Mouse (Mus musculus): ENCODE results near the gene Tmem136. TPM values are rescaled to one million over a fixed set of nuclear protein-coding genes. Genes with fewer than 3 reads are reported as not detected.
A peak's percentile ranks its signal among the peaks of the same experiment; 100 is the strongest.

The Tmem136 gene
- total RNA-seq, 2 experiments from 2014 or later: 17.7 to 21.9 TPM

DNA sequence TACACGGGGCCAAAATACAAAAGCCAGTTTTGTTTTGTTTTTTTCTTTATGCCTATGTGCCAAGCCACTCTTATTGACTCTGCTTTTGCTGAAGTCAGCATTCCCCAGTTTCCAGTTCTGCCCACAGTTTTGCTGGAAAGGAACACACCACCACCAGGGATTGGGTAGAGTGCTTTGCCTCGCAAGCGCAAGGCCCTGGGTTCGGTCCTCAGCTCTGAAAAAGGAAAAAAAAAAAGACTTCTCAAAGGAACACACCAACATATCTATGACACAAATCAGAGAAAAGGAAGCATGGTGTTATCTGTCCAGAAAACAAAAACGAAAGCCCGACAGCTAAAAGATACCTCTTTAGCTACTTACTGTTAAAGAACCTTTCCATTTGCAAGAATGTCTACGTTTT, 7.2 kb downstream of the Tmem136 start:
- no peak for DNase-seq (ENCODE audit: extremely low spot score in 1 of 2, low spot score in 1 of 2)

DNA sequence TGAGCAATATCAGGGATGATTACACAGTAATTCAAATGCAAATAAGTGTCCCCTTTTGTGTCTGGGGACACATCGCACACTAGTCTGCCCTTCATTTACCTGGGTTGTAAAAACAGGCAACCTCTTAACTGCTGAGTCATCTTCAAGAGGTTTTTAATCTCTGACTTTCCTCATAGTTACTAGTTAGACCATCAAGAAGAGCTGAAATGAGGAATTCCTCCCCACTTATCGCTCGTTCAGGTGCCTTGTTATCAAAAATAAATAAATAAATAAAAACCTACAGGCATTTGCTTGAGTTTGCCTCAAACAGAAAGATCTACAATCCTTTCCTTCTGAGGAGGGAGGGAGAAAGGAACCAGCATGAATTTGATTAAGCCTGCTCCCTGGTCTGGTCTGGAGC, 7.6 kb downstream of the Tmem136 start:
- DNase-seq (ENCODE audit: extremely low spot score in 1 of 2, low spot score in 1 of 2): no peak

DNA sequence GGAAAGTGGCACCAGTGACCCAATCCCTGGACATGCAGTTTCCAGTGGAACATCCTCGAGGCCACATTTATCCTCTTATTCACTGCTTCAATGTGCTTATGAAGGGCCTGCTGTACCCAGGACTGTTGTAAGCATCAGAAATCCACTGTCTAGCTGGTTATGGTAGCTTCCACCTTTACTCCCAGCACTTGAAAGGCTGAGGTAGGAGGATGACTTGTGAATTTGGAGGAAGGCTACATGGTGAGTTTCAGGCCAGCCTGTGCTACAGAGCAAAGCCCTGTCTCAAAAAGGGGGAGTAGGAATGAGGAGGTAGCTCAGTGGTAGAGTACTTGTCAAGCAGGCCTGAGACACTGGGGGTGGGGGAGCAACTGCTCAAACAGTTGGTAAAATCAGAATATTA, 8.3 kb downstream of the Tmem136 start:
- DNase-seq (ENCODE audit: extremely low spot score in 1 of 2, low spot score in 1 of 2): no peak

DNA sequence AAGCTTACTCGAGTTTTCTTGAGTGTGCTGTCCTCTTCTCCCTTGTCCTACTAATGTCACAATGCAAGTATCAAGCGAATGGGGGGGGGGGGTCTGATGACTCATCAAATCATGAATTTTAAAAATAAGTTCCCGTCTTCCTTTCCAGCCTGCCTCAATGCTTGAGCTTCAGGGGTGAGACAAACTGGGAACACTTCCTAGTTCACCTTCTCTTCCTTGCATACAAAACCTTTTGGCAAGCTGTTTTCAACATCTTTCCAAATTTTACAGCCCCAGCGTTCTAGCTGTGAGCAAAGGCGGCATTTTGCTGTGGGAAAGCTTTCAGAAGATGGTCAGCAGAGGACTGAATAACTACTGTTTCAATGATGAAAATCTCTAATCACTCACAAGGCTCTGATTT, 8.8 kb downstream of the Tmem136 start:
- DNase-seq (ENCODE audit: extremely low spot score in 1 of 2, low spot score in 1 of 2): no peak

DNA sequence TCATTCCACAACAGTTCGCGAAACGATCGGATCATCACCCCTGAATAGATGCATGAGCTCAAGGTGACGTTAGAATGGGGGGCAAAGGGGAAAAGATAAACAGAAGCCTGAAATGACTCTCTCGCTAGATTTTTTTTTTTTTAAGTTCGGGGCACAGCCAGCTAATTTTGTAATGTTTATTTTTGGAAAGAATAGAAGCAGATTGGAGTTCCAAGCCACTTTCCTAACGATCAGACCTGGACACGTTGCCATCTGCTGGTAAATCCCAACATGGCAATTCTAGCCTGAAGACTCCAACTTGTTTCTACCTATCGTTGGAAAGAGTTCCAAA, 9.2 kb downstream of the Tmem136 start, which contains the start of gene Arhgef12:
Gene Arhgef12 (minus strand): TSS at position 53 of the 331 bp plus-strand sequence.
- DNase-seq (ENCODE audit: extremely low spot score in 1 of 2, low spot score in 1 of 2): no peak

DNA sequence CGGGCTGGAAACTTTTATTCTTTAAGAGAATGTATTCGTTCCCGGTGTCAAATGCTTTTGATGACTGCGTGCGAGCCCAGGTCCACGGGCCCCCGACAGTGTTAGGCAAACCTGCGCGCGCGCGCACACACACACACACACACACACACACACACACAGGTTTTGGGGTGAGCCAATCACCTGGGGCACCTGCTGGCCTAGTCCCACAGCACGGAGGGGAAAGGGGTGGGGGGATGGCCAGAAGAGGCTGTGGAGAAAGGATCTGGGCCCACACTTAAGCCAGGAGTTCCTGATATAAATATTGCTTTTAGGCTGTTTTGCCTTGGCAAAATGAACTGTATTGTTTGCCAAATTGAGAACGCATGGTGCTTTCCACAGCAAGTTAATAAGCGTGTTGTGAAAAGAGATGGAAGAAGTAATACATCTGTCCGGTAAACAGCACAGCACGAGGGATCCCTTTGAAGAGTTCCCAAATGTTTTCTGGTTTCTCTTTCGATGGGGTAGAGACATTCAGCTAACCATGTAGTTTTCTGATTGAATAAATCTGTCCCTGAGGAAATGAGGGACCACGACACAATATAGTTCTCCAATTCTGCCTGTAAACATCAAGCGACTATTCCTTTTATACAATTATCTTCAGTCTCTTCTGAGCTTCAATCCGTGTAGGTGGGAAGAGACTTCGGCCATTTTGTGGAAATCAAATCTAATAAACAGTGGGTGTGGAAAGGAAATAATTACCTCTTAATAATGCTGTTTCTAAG, 9.8 kb downstream of the Tmem136 start:
- peak; percentile 34 to 36 for DNase-seq (ENCODE audit: extremely low spot score in 1 of 2, low spot score in 1 of 2)

DNA sequence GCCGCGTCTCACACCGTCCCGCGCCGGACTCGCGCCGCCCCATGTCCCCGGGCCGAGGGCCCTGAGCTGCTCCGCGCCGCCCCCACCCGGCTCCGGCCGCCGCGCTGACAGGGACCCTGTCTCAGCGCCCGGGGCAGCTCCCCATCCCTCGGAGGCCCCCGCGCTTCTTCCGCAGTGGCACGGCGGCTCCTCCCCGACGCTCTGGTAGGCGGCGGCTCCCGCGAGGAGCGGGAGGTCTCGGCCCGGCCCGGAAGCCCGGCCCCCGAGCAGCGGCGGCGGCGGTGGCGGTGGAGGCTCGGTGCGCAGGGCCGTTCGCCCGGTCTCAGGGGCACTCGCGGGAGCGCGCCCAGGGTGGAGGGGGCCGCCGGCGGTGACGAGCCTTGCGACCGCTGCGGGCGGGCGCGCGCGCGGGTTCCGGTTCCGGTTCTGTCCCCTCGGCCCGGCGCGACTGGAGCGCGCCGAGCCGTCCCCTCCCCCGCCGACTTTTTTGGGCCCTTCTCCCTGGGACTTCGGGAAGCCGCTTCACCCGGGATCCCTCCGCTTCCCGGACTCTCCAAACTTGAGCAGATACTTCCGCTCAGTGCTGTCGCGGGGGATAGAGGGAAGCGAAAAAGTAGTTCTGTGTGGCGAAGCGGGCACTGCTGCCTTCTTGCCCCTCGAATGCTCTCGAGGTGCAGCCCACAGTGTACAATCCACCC, 10.6 kb downstream of the Tmem136 start:
- peak; percentile 80 to 84 for DNase-seq (ENCODE audit: extremely low spot score in 1 of 2, low spot score in 1 of 2)

DNA sequence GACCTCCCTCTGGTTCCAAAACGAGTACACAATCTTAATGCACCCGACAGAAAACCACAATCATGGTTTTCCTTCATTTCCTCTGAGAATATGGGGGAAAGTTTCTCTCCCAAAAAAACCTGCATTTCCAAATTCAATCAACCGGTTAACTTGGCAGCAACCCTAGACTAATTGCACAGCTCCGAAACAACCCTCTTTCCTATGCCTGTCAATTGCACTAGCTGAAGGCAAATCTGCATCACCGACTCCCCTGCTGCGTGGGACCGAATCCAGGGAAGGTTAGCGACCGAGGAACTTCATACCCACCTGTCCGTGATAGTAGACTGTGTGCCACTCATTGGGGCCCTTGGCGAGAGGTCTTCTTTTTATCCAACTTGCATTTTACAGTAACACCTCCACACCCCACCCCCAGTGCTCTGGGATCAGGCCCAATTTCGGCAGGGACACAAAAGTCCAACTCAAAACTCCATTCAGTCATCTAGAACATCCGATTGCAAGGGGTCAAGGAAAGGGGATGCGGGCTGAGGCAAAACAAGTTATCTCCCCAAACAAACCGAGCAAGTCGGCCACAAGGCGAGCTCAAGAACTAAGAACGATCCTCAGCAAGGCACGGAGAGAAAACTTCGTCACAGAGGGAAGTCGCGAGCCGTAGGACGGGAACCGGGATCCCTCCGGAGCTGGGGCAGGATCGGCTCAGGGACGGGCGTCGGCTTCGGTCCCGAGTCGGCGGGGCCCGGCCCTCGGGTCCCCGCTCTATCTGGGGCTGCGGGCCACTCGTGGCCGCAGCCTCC, 11.3 kb downstream of the Tmem136 start:
- DNase-seq (ENCODE audit: extremely low spot score in 1 of 2, low spot score in 1 of 2): peak in 1 of 2 experiments; percentile 36

DNA sequence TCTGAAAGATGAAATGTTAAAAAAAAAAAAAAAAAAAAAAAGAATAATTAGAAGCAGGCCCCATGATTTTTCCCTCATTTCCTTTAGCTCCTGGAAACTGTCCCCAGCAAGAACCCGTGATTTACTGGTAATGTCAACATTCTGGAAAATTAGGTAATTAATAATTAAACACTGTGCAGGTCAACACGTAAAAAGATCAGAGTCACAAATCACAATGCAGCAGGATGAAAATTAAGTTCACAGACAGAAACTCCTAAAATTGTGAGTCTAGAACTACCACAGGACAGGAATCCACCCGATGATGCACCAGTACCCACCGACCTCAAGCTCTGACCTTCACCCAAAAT, 11.9 kb downstream of the Tmem136 start:
- DNase-seq (ENCODE audit: extremely low spot score in 1 of 2, low spot score in 1 of 2): no peak

DNA sequence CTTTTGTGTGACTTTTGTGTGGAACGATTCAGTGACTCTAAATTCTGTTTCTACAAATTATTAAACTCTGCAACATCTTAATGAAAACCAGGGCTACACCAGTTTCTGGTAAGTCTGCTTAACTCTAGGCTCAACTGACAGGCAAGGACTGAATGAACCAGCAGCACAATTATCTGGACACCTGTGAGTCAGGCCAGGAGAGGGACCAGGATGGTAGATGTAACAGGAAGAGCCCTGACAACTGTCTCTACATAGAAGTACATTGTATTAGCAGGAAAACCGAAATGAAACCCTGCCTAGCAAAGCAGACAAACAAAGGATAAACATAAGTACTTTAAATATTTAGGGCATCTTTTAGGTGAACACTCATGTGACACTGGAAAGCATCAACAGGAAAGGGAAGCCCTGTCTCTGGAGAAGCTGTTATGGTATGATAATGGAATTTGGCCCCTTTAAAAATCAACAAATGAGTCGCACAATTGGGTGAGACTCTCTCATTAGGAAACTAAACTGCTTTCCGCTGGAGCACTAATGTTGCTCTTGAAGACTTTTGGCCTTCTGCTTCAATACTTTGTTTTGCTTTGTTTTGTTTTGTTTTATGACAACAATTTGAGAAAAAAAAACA, 12.6 kb downstream of the Tmem136 start:
- DNase-seq (ENCODE audit: extremely low spot score in 1 of 2, low spot score in 1 of 2): no peak

DNA sequence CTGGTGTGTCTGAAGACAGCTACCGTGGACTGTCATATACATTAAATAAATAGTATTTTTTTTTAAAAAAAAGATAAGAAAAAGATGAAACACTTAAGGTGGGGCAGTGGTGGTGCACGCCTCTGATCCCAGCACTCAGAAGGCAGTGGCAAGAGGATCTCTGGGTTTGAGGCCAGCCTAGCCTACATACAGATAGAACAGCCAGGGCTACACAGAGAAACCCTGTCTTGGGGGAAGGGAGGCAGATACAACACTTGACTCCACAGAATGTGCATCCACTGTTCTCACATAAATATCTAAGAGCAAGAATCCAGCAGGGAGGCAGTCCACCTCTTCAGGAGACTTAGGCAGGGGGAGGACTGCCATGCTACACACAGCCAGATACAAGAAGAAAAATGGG, 13.4 kb downstream of the Tmem136 start:
- no peak for DNase-seq (ENCODE audit: extremely low spot score in 1 of 2, low spot score in 1 of 2)

DNA sequence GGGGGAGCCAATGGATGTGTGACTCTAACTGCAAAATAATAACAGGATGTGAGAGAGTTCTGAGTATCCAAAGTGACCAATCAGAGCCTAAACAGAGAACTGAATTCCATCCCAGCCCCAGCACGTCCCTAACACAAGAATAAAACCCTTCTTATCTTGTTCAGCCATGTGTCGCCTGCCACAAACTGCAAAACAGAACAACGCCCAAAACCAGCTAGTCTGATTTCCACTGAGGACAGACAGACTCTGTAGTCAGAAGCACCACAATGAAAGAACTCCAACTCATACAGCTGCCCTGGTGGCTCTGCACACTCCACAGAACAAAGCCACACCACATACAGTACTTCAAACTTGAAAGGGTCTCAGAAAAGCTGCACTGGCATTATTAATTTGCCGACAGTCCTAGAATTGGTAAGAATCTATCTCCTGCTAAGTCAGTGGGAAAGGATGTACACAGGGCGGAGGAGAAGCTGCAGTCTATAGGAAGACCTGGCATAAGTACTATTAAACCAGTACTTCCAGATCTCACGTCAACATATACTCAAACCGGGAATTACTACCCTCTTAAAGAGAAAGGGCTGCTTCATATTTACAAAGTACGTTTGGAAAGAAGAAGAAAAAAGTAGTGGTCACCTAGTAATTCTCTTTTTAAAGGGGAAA, 14.3 kb downstream of the Tmem136 start:
- no peak for DNase-seq (ENCODE audit: extremely low spot score in 1 of 2, low spot score in 1 of 2)

DNA sequence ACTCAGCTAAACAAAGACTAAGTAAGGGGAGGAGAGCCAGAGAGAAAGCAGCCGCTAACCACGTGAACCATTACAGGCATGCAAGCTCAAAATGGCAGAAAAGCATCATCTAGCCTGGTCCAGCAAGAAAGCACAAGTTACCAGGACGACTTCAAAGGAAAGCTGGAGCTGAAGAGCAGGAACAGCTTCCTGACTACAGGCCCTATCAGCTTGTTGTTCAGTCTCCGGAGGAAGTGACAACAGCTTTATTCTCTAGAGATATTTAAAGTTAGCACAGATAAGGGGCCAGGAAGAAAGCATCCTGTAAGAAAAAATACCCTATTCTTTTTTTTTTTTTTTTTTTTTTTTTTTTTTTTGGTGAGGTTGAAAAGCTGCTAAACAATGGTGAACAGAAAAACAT, 17.4 kb downstream of the Tmem136 start:
- DNase-seq (ENCODE audit: extremely low spot score in 1 of 2, low spot score in 1 of 2): no peak

DNA sequence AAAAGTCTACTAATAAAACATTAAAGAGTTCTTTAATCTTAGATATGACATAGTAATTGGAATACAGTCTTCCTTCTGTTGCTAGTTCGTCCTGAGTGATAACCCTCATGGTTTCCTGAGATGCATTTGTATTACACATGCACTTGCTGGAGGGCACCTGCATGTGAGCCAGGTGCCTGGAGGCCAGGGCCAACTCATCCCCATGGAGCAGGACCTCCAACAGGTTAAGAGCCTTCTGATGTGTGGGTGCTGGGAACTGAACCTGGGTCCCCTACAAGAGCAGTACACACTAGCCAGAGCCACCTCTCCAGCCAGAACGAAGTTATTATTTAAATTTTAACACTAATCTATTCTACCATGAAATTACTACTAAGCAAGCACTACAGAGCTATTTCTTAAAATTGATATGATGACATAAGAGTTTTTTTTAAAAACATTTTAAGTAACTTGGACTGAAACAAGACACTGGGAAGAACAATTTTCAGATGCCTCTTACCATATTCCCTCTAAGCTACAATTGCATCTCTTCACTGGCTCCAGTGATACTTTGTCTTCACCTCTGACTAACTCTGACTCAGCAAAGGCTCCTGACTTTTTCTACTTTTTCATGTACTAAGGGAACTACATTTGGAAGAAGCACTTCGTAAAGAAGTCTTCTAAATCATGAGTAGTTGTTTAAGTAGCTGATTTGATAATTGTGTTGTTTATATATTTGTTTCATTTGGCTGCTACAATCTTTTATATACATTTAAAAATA, 18.4 kb downstream of the Tmem136 start:
- DNase-seq (ENCODE audit: extremely low spot score in 1 of 2, low spot score in 1 of 2): no peak

DNA sequence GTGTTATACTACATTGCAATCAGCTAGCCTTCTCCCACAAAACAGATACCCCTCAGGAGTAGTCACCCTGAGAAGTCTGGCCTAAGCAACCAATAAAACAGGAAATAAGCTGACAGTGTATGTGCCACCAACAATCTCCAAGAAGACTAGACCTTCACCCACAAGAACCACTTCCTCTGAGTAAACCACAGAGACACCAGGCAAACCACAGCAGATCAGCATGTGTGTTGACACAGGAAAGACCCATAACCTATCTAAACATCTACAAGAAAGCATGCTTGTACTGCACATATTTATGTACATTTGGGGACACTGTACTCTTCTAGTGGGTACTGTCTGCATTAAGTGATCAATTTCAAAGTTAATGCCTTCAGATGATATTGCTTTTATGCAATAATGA, 20.0 kb downstream of the Tmem136 start:
- no peak for DNase-seq (ENCODE audit: extremely low spot score in 1 of 2, low spot score in 1 of 2)

DNA sequence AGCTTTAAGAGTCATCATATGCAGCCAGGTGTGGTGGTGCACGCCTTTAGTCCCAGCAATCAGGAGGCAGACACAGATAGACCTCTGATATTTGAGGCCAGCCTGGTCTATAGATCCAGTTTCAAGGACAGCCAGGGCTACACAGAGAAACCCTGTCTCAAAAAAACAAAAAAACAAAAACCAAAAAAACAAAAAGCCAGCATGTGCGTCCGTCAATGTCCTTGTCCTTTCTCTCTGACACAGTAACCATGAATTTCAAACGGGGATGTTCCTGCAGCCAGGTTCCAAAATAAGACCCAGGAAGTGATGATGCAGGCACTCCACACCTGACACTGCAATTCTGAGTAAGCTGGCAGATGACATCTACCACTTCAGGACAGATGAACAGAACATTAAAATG, 21.5 kb downstream of the Tmem136 start:
- DNase-seq (ENCODE audit: extremely low spot score in 1 of 2, low spot score in 1 of 2): no peak

DNA sequence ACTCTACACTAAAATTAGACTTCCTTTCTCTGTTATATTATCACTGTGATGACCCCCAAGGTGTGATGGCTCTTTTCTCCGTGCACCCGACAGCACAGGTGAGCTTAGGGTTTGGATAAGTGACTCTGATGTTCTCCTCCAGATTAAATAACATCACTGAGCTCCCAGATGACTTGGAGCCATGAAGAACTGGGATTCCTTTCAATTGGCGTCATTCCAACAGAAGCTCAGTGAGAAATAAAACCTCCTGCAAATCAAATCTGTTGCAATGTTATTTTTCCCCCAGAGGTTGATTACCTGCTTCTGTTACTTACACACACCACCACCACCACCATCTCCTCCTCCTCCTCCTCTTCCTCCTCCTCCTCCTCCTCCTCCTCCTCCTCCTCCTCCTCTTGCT, 22.6 kb downstream of the Tmem136 start:
- DNase-seq (ENCODE audit: extremely low spot score in 1 of 2, low spot score in 1 of 2): no peak

DNA sequence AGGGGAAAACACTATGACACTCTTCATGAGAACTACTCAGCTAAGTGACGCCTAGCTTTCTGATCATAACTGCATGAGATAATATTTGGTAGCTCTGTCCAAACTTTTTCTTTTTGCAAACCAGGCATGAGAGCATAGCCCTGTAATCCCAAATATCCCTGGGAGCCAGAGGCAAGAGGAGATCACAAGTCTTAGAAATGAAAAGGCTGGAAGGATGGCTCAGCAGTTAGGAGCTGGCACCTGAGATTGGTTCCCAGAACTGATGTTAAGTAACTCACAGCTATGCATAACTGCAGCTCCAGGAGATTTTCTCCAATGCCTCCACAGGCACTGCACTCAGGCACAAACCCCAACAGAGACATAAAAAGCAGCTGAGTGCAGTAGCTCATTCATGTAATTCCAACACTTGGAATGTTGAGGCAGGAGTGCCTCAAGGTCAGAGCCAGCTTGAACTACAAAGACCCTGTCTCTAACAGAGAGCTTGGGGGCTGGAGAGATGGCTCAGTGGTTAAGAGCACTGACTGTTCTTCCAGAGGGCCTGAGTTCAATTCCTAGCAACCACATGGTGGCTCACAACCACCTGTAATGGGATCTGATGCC, 30.6 kb downstream of the Tmem136 start:
- no peak for DNase-seq (ENCODE audit: extremely low spot score in 1 of 2, low spot score in 1 of 2)

Measured in layer of hippocampus, postnatal 25 days (tissue).